Comparison of ENCODE assay signal across 8 mouse cellular contexts in genomic region chr2:32637778-32638281, GRCm38 (mm10). TPM values are rescaled to one million over a fixed set of nuclear protein-coding genes. Genes with fewer than 3 reads are reported as not detected.
DNase-seq lines count a peak whose midpoint lies in the region; ATAC-seq lines count a peak whose summit lies in the region.

No protein-coding gene starts in this region.

- 14% methylated on average over 11 of the region's 11 CpGs for WGBS in heart, embryonic 13.5 days
- 14% methylated on average over 11 of the region's 11 CpGs for WGBS in kidney, embryonic 16.5 days

- peak; percentile 43 for DNase-seq in A20 (ENCODE audit: low read depth, low spot score)
- DNase-seq in T-cell, adult 2 months (ENCODE audit: low spot score), result peak; percentile 64
- DNase-seq in lung, postnatal 14 days, result peak; percentile 80
- DNase-seq in thymus, adult 18-20 months, result peak; percentile 69 to 76
- DNase-seq in right cerebral cortex, postnatal 14 days, result no peak

- H3K9ac ChIP-seq in heart, embryonic 13.5 days, result peak overlapping the region; percentile 61
- H3K9ac ChIP-seq in kidney, embryonic 16.5 days (replicated peaks; ENCODE audit: low read length), result peak overlapping the region; percentile 58

- no peak overlapping the region for H3K4me3 ChIP-seq in heart, embryonic 13.5 days
- no peak overlapping the region for H3K4me3 ChIP-seq in kidney, embryonic 16.5 days (ENCODE audit: low read length)

- no peaks in the 10 kb centered on the region for H3K27me3 ChIP-seq in heart, embryonic 13.5 days (replicated peaks)
- no peaks in the 10 kb centered on the region for H3K27me3 ChIP-seq in kidney, embryonic 16.5 days (ENCODE audit: insufficient read depth, low read length)

- H3K9me3 ChIP-seq in heart, embryonic 13.5 days, result no peaks in the 10 kb centered on the region
- no peaks in the 10 kb centered on the region for H3K9me3 ChIP-seq in kidney, embryonic 16.5 days (ENCODE audit: low read length)

- H3K4me1 ChIP-seq in heart, embryonic 13.5 days, result peaks cover 60% of the 10 kb centered on the region
- peaks cover 25% of the 10 kb centered on the region for H3K4me1 ChIP-seq in kidney, embryonic 16.5 days (ENCODE audit: insufficient read depth, low read length)

- 0 out of 2 replicates have a peak, but pooled peaks have one; percentile 16 for ATAC-seq in heart, embryonic 13.5 days (ENCODE audit: extremely low read depth, insufficient number of reproducible peaks, low FRiP score, low TSS enrichment)
- ATAC-seq in kidney, embryonic 16.5 days (ENCODE audit: low FRiP score, low TSS enrichment), result peak; percentile 79
- ATAC-seq in frontal cortex, adult (ENCODE audit: low TSS enrichment), result no peak

- peak overlapping the region; percentile 67 for H3K27ac ChIP-seq in heart, embryonic 13.5 days (replicated peaks)
- peak overlapping the region; percentile 72 for H3K27ac ChIP-seq in kidney, embryonic 16.5 days (ENCODE audit: low read length)

- H3K4me2 ChIP-seq in heart, embryonic 13.5 days, result no peak overlapping the region
- no peak overlapping the region for H3K4me2 ChIP-seq in kidney, embryonic 16.5 days (replicated peaks; ENCODE audit: low read depth, low read length)

- H3K36me3 ChIP-seq in heart, embryonic 13.5 days, result peaks cover 30% of the 10 kb centered on the region
- H3K36me3 ChIP-seq in kidney, embryonic 16.5 days (ENCODE audit: insufficient read depth, low read length), result no peaks in the 10 kb centered on the region

RNA-seq across cellular contexts. Expression of gene Eng, which starts 8.6 kb away (rescaled TPM):
- polyA plus RNA-seq in heart, embryonic 13.5 days (2015; fragmentation: Nextera tagmentation; extraction: Ambion mirVana), result 148 and 155 TPM in 2 replicates
- 93.6 and 98.7 TPM in 2 replicates for polyA plus RNA-seq in kidney, embryonic 16.5 days (2015; fragmentation: Nextera tagmentation; extraction: Ambion mirVana)

RNA-seq across cellular contexts. Expression of gene Ak1, which starts 16.3 kb away (rescaled TPM):
- polyA plus RNA-seq in heart, embryonic 13.5 days (2015; fragmentation: Nextera tagmentation; extraction: Ambion mirVana), result 302 and 318 TPM in 2 replicates
- 35.7 and 39.1 TPM in 2 replicates for polyA plus RNA-seq in kidney, embryonic 16.5 days (2015; fragmentation: Nextera tagmentation; extraction: Ambion mirVana)

RNA-seq across cellular contexts. Expression of gene St6galnac6, which starts 38.3 kb away (rescaled TPM):
- 24.8 and 29.1 TPM in 2 replicates for polyA plus RNA-seq in heart, embryonic 13.5 days (2015; fragmentation: Nextera tagmentation; extraction: Ambion mirVana)
- 18.5 and 18.6 TPM in 2 replicates for polyA plus RNA-seq in kidney, embryonic 16.5 days (2015; fragmentation: Nextera tagmentation; extraction: Ambion mirVana)

RNA-seq across cellular contexts. Expression of gene St6galnac4, which starts 50.9 kb away (rescaled TPM):
- 37.6 and 38.7 TPM in 2 replicates for polyA plus RNA-seq in heart, embryonic 13.5 days (2015; fragmentation: Nextera tagmentation; extraction: Ambion mirVana)
- polyA plus RNA-seq in kidney, embryonic 16.5 days (2015; fragmentation: Nextera tagmentation; extraction: Ambion mirVana), result 24.7 TPM in 2 replicates
